Mouse (Mus musculus) CH12.LX (cell line): ENCODE measurements at regions not wholly inside any gene's neighbourhood (a gene's known extent, or its start where the extent isn't known, plus 50 kb on each side); places are given as distances from the start of the nearest gene placed in this dataset.

ENCODE experiments used
- DNase-seq: peaks from one replicate; pipeline ENCODE4 v3.0.0-alpha.2; 2013; ENCODE audit errors: extremely low read depth
- H3K27ac ChIP-seq: 2 replicates; pipeline ENCODE4 v1.5.1; 2012; ENCODE audit warnings: low read depth, mild to moderate bottlenecking, control low read depth, moderate library complexity; ENCODE audit not compliant: insufficient read depth
- H3K27me3 ChIP-seq: replicated peaks from 2 replicates; pipeline ENCODE3; 2012; ENCODE audit warnings: inconsistent platforms
- H3K36me3 ChIP-seq, 2 experiments: replicated peaks in 1 of 2; 2 replicates each; pipeline versions ENCODE3 to v1.6.1; 2012; ENCODE audit warnings: inconsistent platforms in 1 of 2, low read length in 1 of 2, mild to moderate bottlenecking in 1 of 2, mixed read lengths in 1 of 2, moderate library complexity in 1 of 2; ENCODE audit not compliant: control insufficient read depth in 1 of 2, insufficient read depth in 1 of 2
- H3K4me1 ChIP-seq, 2 experiments: 2 replicates each; pipeline ENCODE4 v1.6.1; 2012; ENCODE audit warnings: inconsistent platforms in 1 of 2, moderate library complexity in 1 of 2; ENCODE audit not compliant: insufficient read depth in 2 of 2, control insufficient read depth in 1 of 2
- H3K4me2 ChIP-seq: 2 replicates; pipeline ENCODE4 v1.6.1; 2012; ENCODE audit warnings: low read depth, mild to moderate bottlenecking, control low read depth; ENCODE audit not compliant: poor library complexity, insufficient read depth, severe bottlenecking
- H3K4me3 ChIP-seq, 3 experiments: fragments of 150-350 bp in 1 of 3; sonication (generic) in 1 of 3; replicated peaks in 1 of 3; 2 replicates each; pipeline versions ENCODE3 to v1.5.1; 2011 to 2012; ENCODE audit warnings: low read depth in 2 of 3, low read length in 2 of 3, mild to moderate bottlenecking in 2 of 3, moderate library complexity in 2 of 3, control low read depth in 1 of 3, improper control_type of control experiment in 1 of 3, inconsistent platforms in 1 of 3, mixed read lengths in 1 of 3; ENCODE audit not compliant: poor library complexity in 1 of 3
- H3K79me2 ChIP-seq: replicated peaks from 2 replicates; pipeline ENCODE4 v1.6.1; 2012; ENCODE audit warnings: mild to moderate bottlenecking, moderate library complexity; ENCODE audit not compliant: control insufficient read depth, poor library complexity, insufficient read depth, severe bottlenecking; ENCODE audit errors: extremely low read depth
- H3K9ac ChIP-seq: 2 replicates; pipeline ENCODE4 v1.6.1; 2012; ENCODE audit warnings: low read depth, mild to moderate bottlenecking, control low read depth, moderate library complexity; ENCODE audit not compliant: insufficient read depth
- H3K9me3 ChIP-seq: replicated peaks from 2 replicates; pipeline ENCODE3; 2012; ENCODE audit warnings: low read length, inconsistent platforms, mixed read lengths
- CHD2 ChIP-seq: IDR thresholded peaks from 2 replicates; pipeline ENCODE4 v1.6.1; 2011; ENCODE audit warnings: low read length, improper control_type of control experiment
- CTCF ChIP-seq, 2 experiments: IDR thresholded peaks in 1 of 2; conservative IDR thresholded peaks in 1 of 2; 2 replicates each; pipeline ENCODE4 v1.5.1; 2011 to 2012; ENCODE audit warnings: low read depth in 2 of 2, low read length in 2 of 2, improper control_type of control experiment in 1 of 2, inconsistent platforms in 1 of 2, mild to moderate bottlenecking in 1 of 2, moderate library complexity in 1 of 2
- IRF4 ChIP-seq: IDR thresholded peaks from 2 replicates; pipeline ENCODE4 v1.6.1; 2014; ENCODE audit warnings: low read depth, mild to moderate bottlenecking, inconsistent platforms, low read length, improper control_type of control experiment
- JUN ChIP-seq: IDR thresholded peaks from 2 replicates; pipeline ENCODE4 v1.6.1; 2011; ENCODE audit warnings: low read depth, mild to moderate bottlenecking, low read length, improper control_type of control experiment, moderate library complexity; ENCODE audit not compliant: insufficient read depth
- MAZ ChIP-seq: IDR thresholded peaks from 2 replicates; pipeline ENCODE4 v1.6.1; 2012; ENCODE audit warnings: low read depth, mild to moderate bottlenecking, inconsistent platforms, low read length, improper control_type of control experiment, moderate library complexity
- MEF2A ChIP-seq: IDR thresholded peaks from 2 replicates; pipeline ENCODE4 v1.6.1; 2014; ENCODE audit warnings: low read depth, mild to moderate bottlenecking, inconsistent platforms, low read length, improper control_type of control experiment, borderline replicate concordance
- MXI1 ChIP-seq: IDR thresholded peaks from 2 replicates; pipeline ENCODE4 v1.6.1; 2011; ENCODE audit warnings: mild to moderate bottlenecking, low read depth, low read length, improper control_type of control experiment
- PAX5 ChIP-seq: IDR thresholded peaks from 2 replicates; pipeline ENCODE4 v1.6.1; 2012; ENCODE audit warnings: low read length, inconsistent platforms, mixed read lengths
- RCOR1 ChIP-seq: conservative IDR thresholded peaks from 2 replicates; pipeline ENCODE4 v1.6.1; 2012; ENCODE audit warnings: low read depth, mild to moderate bottlenecking, inconsistent platforms, low read length, improper control_type of control experiment
- SMC3 ChIP-seq: IDR thresholded peaks from 2 replicates; pipeline ENCODE4 v1.6.1; 2011; ENCODE audit warnings: low read depth, low read length, improper control_type of control experiment
- TCF12 ChIP-seq: IDR thresholded peaks from 2 replicates; pipeline ENCODE4 v1.6.1; 2014; ENCODE audit warnings: low read depth, mild to moderate bottlenecking, inconsistent platforms, low read length, improper control_type of control experiment
- UBTF ChIP-seq: IDR thresholded peaks from 2 replicates; pipeline ENCODE4 v1.6.1; 2012; ENCODE audit warnings: low read depth, mild to moderate bottlenecking, inconsistent platforms, low read length, improper control_type of control experiment, moderate library complexity
- ZC3H11A ChIP-seq: IDR thresholded peaks from 2 replicates; pipeline ENCODE4 v1.6.1; 2012; ENCODE audit warnings: low read depth, mild to moderate bottlenecking, inconsistent platforms, low read length, improper control_type of control experiment
- ZKSCAN1 ChIP-seq: IDR thresholded peaks from 2 replicates; pipeline ENCODE4 v1.6.1; 2012; ENCODE audit warnings: low read depth, inconsistent platforms, low read length, improper control_type of control experiment, borderline replicate concordance
- ZMIZ1 ChIP-seq: IDR thresholded peaks from 2 replicates; pipeline ENCODE4 v1.6.1; 2012; ENCODE audit warnings: low read depth, mild to moderate bottlenecking, inconsistent platforms, low read length, improper control_type of control experiment
- ZNF384 ChIP-seq: IDR thresholded peaks from 2 replicates; pipeline ENCODE4 v1.6.1; 2012; ENCODE audit warnings: low read depth, low read length, improper control_type of control experiment, inconsistent platforms
- dilution Hi-C: fragments of 300-500 bp; cut with MboI; formaldehyde crosslinking; loops from 2 replicates; pipeline ENCODE4 v1.14.3; 2020; ENCODE audit warnings: low sequenced_read_pairs; ENCODE audit not compliant: extremely low pct_unique_long_range_greater_than_20kb, extremely low pct_ligation_motif_present
- in situ Hi-C: fragments of 300-500 bp; cut with MboI; formaldehyde crosslinking; loops from 3 replicates; pipeline ENCODE4 v1.14.3; 2019; ENCODE audit warnings: low sequenced_read_pairs, low pct_ligation_motif_present, low pct_unique_long_range_greater_than_20kb, mixed read lengths

DNA sequence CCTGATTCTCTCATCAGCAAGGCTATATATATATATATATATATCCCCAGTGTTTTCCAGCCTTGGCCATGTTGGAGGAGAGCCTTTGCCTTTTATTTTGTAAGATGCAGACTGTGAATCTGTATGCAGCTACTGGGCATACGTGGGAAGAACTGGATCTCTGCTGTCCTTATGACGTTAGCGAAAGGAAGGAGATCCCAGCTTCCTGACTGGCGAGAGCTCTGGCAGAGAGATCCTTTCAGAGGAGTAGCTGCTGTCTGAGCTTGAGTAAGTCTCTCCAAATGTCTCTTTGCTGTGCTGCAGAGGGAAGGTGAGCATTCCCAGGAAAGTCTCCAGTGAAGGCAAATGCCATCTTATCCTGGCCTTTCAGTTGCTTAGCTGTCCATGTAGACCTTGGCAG is 61.6 kb upstream of the Oxtr start:
- Histone ChIP-seq H3K4me3 (no peak overlapping the region), H3K9ac (no peak overlapping the region), H3K4me1 (peaks cover 4 to 7% of the 10 kb centered on the region in 2 experiments; a peak in 2 of 4 replicates), H3K79me2 (no peaks in the 10 kb centered on the region), H3K27me3 (no peaks in the 10 kb centered on the region), H3K4me2 (no peak overlapping the region), H3K27ac (no peak overlapping the region), H3K9me3 (no peaks in the 10 kb centered on the region), H3K36me3 (no peaks in the 10 kb centered on the region)
- in situ Hi-C loops, result no loop called here
- TF ChIP-seq CHD2 (no peak), IRF4 (no peak), SMC3 (no peak), ZC3H11A (no peak), UBTF (no peak), JUN (no peak), MXI1 (no peak), CTCF (conservative IDR thresholded peaks at IDR 0.05 in 1 of 2, IDR thresholded peaks at IDR 0.05 in 1 of 2; ENCODE audit: low read depth in 2 of 2, low read length in 2 of 2) (no peak), ZMIZ1 (no peak), ZKSCAN1 (no peak), TCF12 (no peak), RCOR1 (no peak), MEF2A (no peak)
- no peak for DNase-seq
- dilution Hi-C loops, result no loop called here

DNA sequence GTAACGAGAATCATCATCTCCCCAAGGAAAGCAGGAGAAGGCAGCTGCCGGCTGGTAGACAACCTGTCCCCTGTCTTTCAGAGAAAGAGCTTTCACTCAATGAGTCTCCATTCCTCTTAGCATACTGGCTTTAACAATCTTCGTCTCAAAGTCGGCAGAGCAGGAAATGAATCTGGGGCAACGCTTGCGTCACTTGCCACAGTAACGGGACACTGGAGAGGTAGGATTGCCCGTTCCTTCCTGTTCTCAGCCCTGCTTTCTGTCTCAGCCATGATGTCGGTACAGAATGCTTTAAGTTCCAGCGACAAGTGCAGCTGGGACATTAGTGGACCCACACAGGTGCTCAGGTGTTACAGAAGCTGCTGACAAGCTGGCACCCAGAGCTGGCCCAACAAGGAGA is 57.5 kb upstream of the Oxtr start:
- Histone ChIP-seq H3K79me2 (no peaks in the 10 kb centered on the region), H3K4me1 (no peaks in the 10 kb centered on the region), H3K4me2 (no peak overlapping the region), H3K27me3 (no peaks in the 10 kb centered on the region), H3K9ac (no peak overlapping the region), H3K4me3 (no peak overlapping the region), H3K27ac (no peak overlapping the region), H3K9me3 (no peaks in the 10 kb centered on the region), H3K36me3 (no peaks in the 10 kb centered on the region)
- TF ChIP-seq RCOR1, result no peak
- no peak for TF ChIP-seq ZNF384
- no peak for TF ChIP-seq MAZ
- TF ChIP-seq MXI1, result no peak
- no peak for TF ChIP-seq PAX5
- no peak for TF ChIP-seq ZC3H11A
- no peak for TF ChIP-seq IRF4
- dilution Hi-C loops, result no loop called here
- in situ Hi-C loops, result no loop called here
- no peak for DNase-seq
